Mouse (Mus musculus) forebrain, embryonic 13.5 days (tissue): ENCODE results near the gene Sult2a5. TPM values are rescaled to one million over a fixed set of nuclear protein-coding genes. Genes with fewer than 3 reads are reported as not detected.

ENCODE experiments used
- ATAC-seq: fragments of 200-750 bp; cut with Nextera tagmentation; 2 replicates; pipeline ENCODE4 v1.8.0; 2017
- H3K27ac ChIP-seq: fragments of 300-500 bp; sonication (generic); 2 replicates; pipeline ENCODE4 v1.5.1; 2015; ENCODE audit warnings: inconsistent platforms, mild to moderate bottlenecking, moderate library complexity
- H3K27me3 ChIP-seq: fragments of 300-500 bp; sonication (generic); 2 replicates; pipeline ENCODE4 v1.6.1; 2015; ENCODE audit warnings: mild to moderate bottlenecking, inconsistent platforms
- H3K36me3 ChIP-seq: fragments of 300-500 bp; sonication (generic); 2 replicates; pipeline ENCODE4 v1.6.1; 2015; ENCODE audit warnings: mild to moderate bottlenecking, inconsistent platforms; ENCODE audit not compliant: poor library complexity, severe bottlenecking
- H3K4me1 ChIP-seq: fragments of 300-500 bp; sonication (generic); 2 replicates; pipeline ENCODE4 v1.6.1; 2015; ENCODE audit warnings: inconsistent platforms
- H3K4me2 ChIP-seq: fragments of 300-500 bp; sonication (generic); 2 replicates; pipeline ENCODE4 v1.6.1; 2015; ENCODE audit warnings: inconsistent platforms, mild to moderate bottlenecking, moderate library complexity
- H3K4me3 ChIP-seq: fragments of 300-500 bp; sonication (generic); 2 replicates; pipeline ENCODE4 v1.5.1; 2015; ENCODE audit warnings: mild to moderate bottlenecking, inconsistent platforms
- H3K9ac ChIP-seq: fragments of 300-500 bp; sonication (generic); 2 replicates; pipeline ENCODE4 v1.6.1; 2015; ENCODE audit warnings: mild to moderate bottlenecking, inconsistent platforms
- H3K9me3 ChIP-seq: fragments of 300-500 bp; sonication (generic); replicated peaks from 2 replicates; pipeline ENCODE4 v1.6.1; 2016; ENCODE audit warnings: inconsistent platforms
- polyA plus RNA-seq: library from polyadenylated mRNA; unstranded; fragments of >200 nt; fragmentation: Nextera tagmentation; extraction: Ambion mirVana; gene quantifications from 2 replicates; pipeline ENCODE4 v1.2.1, GENCODE M21; 2015

Gene Sult2a5
- polyA plus RNA-seq = not detected in 2 replicates

DNA sequence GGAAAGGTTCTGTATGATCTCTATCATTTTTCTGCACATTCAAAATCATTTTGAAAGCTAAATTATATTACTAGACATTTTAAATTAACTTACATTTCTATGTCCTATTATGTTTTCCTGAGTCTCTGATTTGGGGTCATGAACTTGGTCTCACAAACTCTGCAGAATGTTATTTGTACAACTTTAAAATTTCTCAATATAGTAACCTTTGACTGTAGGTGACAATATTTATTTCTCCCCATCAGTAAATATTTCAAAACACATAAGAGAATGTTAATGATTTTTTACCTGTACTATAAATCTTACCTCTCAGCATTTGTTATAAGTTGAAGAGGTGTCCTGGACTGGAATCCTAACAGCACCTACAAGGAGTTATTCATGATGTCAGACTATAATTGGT, at the start of gene Sult2a5:
TSS of gene Sult2a5 (plus strand) at position 301 of the 400 bp plus-strand sequence.
- no peak within 1 kb of the TSS for H3K27ac ChIP-seq
- no peak for ATAC-seq
- peaks cover 6% of the 10 kb centered on the region for H3K9me3 ChIP-seq
- no peak within 1 kb of the TSS for H3K4me3 ChIP-seq
- no peaks in the 10 kb centered on the region for H3K36me3 ChIP-seq
- no peak within 1 kb of the TSS for H3K4me2 ChIP-seq
- H3K27me3 ChIP-seq = no peaks in the 10 kb centered on the region
- no peak within 1 kb of the TSS for H3K9ac ChIP-seq
- no peaks in the 10 kb centered on the region for H3K4me1 ChIP-seq

Other genes starting within 250 kb of the Sult2a5 start
- 0.27 TPM in 1 of 2 replicates, not detected in the other for gene Cabp5, start 225.8 kb upstream of the Sult2a5 start, polyA plus RNA-seq
- not detected in 2 replicates for gene Bsph1, start 173.1 kb upstream of the Sult2a5 start, polyA plus RNA-seq
- not detected in 2 replicates for gene Bsph2, start 52.9 kb upstream of the Sult2a5 start, polyA plus RNA-seq
- not detected in 2 replicates for gene Sult2a2, start 109.5 kb downstream of the Sult2a5 start, polyA plus RNA-seq
- not detected in 2 replicates for gene Sult2a1, start 213.4 kb downstream of the Sult2a5 start, polyA plus RNA-seq